Mouse (Mus musculus): Measurements from ENCODE around the gene Adgra1.

Gene Adgra1

GRCm38 (mm10) chr7:139834036-139834435 lies at the start of gene Adgra1:
Adgra1 (plus strand) TSS chr7:139834174.
- peak; percentile 97 for DNase-seq

GRCm38 (mm10) chr7:139787382-139787781 lies 46.6 kb upstream of the Adgra1 start:
- DNase-seq, result no peak

GRCm38 (mm10) chr7:139788927-139789326 lies 45.0 kb upstream of the Adgra1 start:
- no peak for DNase-seq

DNA sequence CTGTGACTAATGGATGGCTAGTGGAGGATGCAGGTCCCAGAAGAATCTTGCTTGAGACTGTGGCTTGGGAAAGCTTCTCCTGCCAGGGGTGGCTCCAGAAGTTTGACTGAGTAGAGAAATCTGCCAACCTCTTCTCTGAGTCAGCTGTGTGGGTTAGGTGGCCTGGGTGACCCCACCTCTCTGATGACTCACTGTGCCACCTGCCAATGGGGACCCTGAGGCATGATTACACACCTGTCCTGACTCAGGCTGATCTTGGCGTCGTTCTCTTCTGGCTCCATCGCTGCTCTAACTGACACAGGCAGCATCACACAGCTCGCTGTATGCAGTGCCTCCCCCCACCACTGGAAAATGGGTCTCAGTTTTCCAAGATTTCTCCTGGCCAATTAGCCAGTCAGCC lies 44.3 kb upstream of the Adgra1 start:
- no peak for DNase-seq

DNA sequence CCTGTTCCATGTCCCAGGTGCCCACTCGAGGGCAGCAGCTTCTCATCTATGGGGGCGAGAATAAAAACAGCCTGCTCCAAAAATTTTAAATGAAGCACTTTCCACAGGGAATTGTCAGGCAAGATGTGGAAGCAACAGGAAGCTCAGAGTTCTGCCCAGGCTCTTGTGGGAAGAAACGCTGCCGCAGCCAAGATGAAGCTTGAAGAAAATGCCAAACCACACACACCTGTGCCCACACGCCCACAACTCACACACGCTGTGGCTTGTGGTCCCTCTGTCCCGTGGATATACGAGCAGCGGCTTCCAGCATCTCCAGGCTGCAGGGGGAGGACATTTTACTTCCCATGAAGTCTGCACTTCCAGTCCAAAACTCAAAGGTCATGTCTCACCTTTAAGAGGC lies 42.4 kb upstream of the Adgra1 start:
- no peak for DNase-seq

GRCm38 (mm10) chr7:139795004-139795605 lies 38.9 kb upstream of the Adgra1 start:
- no peak for DNase-seq

DNA sequence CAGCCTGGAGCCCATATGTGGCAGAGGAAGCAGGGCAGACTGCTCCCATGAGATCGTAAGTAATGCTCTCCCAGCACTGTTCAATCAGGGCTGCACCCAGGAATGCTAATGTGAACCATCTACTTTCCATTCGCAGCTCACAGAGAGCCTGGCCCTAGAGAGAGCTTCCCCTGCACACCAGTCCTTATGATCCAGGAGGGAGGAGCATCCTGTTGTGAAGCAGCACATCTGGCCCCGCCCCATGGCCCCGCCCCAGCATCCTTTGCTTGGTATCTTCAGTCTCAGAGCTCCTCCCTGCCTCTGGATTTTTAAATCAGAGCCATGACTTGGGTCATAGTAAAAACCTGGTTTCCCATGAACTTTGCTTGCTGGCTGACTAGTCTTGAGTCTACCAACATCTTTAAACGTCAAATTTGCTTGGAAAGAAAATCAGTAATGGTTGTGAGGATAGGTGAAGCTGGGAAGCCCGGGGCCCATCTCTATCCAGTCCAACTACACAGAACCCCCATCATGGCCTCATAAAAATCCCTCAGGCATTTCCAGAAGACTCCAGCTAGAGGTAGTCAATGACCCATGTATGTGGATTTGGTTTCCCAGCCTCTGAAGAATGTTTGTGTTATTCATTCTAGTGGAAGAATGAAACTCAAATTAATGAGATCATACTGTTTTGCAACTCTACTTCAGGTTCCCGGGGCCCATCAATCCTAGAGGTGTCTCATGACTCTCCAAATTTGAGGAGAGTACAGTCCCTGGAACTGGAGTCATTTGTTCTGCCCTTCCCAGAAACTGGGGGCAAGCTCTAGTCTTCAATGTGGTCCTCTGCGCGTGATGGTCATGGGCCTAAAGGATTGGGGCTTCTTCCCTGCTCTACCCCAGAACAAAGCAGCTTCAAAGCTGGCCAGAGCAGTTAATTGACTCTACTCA lies 36.5 kb upstream of the Adgra1 start:
- no peak for DNase-seq

DNA sequence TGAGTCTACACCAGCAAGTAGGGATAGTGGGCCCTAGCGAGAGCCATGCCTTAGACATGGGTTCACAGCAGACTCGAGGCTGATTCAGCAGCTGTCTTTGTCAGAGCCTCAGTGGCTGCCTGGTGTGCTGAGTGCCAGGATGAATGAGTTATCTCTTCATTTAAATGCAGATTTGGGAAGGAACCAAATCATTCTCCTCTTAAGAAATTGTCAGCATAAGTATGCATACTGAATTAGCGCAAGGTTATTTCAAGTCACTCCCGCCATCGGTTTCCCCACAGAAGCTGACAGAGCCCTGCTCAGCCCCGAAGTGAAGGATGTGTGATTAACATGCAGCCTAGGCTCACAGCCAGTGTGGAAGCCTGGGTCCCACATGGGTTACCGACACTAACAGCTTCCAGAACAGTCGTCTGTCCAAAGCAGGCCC lies 27.8 kb upstream of the Adgra1 start:
- no peak for DNase-seq

- no peak for DNase-seq
Measured at GRCm38 (mm10) chr7:139810036-139810435, 23.9 kb upstream of the Adgra1 start.

GRCm38 (mm10) chr7:139811706-139812105 lies 22.3 kb upstream of the Adgra1 start:
- no peak for DNase-seq

- DNase-seq, result no peak
Measured at GRCm38 (mm10) chr7:139813577-139814207, 20.3 kb upstream of the Adgra1 start.

DNA sequence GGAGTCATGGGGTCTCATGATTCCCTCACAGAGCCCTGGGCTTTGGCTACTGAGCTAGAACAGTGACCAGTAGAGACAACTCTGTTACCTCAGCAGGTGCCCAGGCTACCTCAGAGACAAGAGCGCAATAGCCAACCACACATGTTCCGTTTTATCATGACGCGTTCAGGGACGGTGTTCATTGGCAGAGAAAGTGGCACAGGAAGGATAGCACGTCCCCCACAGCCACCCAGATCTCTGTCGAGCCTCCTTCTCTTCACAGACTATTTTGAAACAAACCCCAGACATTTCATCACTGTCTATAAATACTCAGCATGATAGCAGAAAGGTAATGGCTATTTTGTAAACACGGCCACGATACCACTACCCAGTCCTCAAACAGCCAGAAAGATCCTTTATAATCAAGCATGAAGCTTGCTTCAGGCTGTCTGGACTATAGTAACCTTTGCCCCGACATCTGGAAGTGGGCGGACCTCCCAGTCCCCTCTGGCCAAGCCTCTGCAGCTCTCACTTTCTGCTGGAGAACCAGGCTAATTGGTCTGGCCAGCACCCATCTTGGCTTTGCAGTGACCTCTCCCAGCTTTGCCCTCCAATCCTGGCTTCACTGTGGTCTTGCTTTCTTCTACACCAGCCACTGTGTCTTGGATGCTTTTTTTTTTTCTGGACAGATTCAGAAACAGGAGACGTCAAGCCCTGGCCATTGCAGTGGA lies 11.5 kb upstream of the Adgra1 start:
- DNase-seq, result peak; percentile 92

DNA sequence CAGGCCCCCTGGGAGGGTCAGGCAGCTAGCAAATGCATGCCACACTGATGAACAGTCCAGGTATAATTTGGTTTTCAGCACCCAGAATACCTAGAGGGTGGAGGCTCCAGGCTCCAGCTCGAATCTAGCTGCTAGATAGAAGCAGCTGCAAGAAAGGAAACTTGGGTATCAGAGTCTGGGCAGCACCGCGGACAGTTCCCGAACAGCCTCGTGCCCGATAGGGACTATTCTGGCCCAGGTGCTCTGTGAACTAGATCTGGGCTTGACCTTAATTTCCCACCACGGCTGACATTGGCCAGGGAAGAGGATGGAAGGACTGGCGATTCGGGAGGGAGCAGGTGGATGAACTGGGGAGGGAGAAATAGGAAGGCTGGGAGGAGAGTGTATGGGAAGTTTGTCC lies 6.3 kb upstream of the Adgra1 start:
- DNase-seq, result no peak

DNA sequence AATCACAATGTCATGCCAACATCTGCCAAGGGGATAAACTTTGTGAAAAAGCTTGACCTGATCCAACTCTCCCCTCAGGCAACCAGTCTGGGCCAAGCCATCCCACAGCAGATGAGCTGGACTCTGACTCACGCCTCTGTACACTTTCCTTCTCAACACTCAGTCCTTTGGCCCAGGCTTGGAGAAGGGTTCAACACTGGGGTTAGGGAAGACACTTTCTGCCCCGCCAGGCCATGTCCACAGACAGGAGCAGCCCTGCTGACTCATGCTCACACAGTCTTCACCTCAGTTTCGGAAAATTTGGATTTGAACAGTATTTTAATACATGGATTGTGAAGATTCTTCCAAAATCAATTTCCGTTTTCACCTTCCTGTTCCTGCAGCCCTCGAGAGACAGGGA lies 442 bp upstream of the Adgra1 start:
- no peak for DNase-seq

- DNase-seq, result no peak
Measured at GRCm38 (mm10) chr7:139835140-139836131, 1.5 kb downstream of the Adgra1 start.

DNA sequence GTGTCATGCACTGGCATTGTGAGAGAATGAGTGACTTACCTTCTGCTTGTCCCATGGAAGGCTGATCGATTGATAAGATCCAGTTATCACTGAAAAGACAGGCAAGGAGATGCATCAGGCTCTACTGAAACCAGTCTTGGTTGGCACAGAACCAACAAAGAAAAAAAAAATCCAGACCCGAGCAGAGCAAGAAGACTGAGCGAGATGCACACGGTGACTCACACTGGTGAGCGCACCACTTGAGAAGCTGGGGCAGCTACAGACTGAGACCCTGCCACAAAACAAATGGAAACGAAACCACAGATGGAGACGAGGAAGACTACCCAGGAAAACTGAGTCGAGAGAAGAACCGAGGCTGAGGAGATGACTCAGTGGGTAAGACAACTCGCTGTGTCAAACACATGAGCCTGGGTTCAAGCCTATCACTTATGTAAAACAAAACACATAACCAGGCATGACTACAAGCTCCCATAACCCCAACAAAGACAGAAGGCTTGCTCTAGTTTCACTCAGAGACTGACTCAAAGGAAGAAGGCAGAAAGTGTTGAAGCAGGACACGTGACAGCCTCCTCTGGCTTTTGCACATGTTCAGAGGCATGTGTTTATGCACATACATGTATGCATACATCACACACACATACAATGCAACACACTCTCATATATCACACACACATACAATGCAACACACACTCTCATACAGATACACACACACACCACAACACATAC lies 6.6 kb downstream of the Adgra1 start:
- DNase-seq, result no peak

- DNase-seq, result no peak
Measured at GRCm38 (mm10) chr7:139842397-139842796, 8.4 kb downstream of the Adgra1 start.

GRCm38 (mm10) chr7:139843140-139843539 lies 9.2 kb downstream of the Adgra1 start:
- DNase-seq, result no peak

- DNase-seq, result no peak
Measured at GRCm38 (mm10) chr7:139843776-139844175, 9.8 kb downstream of the Adgra1 start.

- DNase-seq, result no peak
Measured at GRCm38 (mm10) chr7:139845101-139845500, 11.1 kb downstream of the Adgra1 start.

GRCm38 (mm10) chr7:139850152-139850551 lies 16.2 kb downstream of the Adgra1 start:
- peak; percentile 41 for DNase-seq
